Mouse (Mus musculus): ENCODE data around the gene Cyp19a1. TPM values are rescaled to one million over a fixed set of nuclear protein-coding genes. Genes with fewer than 3 reads are reported as not detected.

The Cyp19a1 gene
- polyA plus RNA-seq, 1 experiment: not detected

GRCm38 (mm10) chr9:54182484-54182883 is 85.4 kb downstream of the Cyp19a1 start:
- Histone ChIP-seq H3K27ac (ENCODE audit: insufficient read depth, low read length) (no peak overlapping the region), H3K4me1 (ENCODE audit: control insufficient read depth, insufficient read depth, low read length) (no peaks in the 10 kb centered on the region), H3K4me3 (ENCODE audit: insufficient read depth, low read length) (no peak overlapping the region)
- no peak for TF ChIP-seq POLR2A (IDR thresholded peaks at IDR 0.05; ENCODE audit: extremely low read depth, insufficient read depth, low read length)
- TF ChIP-seq CTCF (IDR thresholded peaks at IDR 0.05; ENCODE audit: extremely low read depth, insufficient read depth, low read length): no peak

GRCm38 (mm10) chr9:54181330-54181729 is 86.6 kb downstream of the Cyp19a1 start:
- TF ChIP-seq POLR2A (IDR thresholded peaks at IDR 0.05; ENCODE audit: extremely low read depth, insufficient read depth, low read length): no peak
- peak; percentile 63; the same call in 1 of the 2 replicates for TF ChIP-seq CTCF (IDR thresholded peaks at IDR 0.05; ENCODE audit: extremely low read depth, insufficient read depth, low read length)

GRCm38 (mm10) chr9:54180216-54180615 is 87.7 kb downstream of the Cyp19a1 start:
- Histone ChIP-seq H3K27ac (ENCODE audit: insufficient read depth, low read length) (no peak overlapping the region), H3K4me3 (ENCODE audit: insufficient read depth, low read length) (no peak overlapping the region), H3K4me1 (ENCODE audit: control insufficient read depth, insufficient read depth, low read length) (no peaks in the 10 kb centered on the region)
- TF ChIP-seq CTCF (IDR thresholded peaks at IDR 0.05; ENCODE audit: extremely low read depth, insufficient read depth, low read length): no peak
- TF ChIP-seq POLR2A (IDR thresholded peaks at IDR 0.05; ENCODE audit: extremely low read depth, insufficient read depth, low read length): no peak

More at GRCm38 (mm10) chr9:54181330-54181729, 86.6 kb downstream of the Cyp19a1 start:
- Histone ChIP-seq H3K4me1 (ENCODE audit: control insufficient read depth, insufficient read depth, low read length) (no peaks in the 10 kb centered on the region), H3K27ac (ENCODE audit: insufficient read depth, low read length) (no peak overlapping the region), H3K4me3 (ENCODE audit: insufficient read depth, low read length) (no peak overlapping the region)

GRCm38 (mm10) chr9:54169489-54169888 is 98.4 kb downstream of the Cyp19a1 start:
- Histone ChIP-seq H3K4me1 (ENCODE audit: control insufficient read depth, insufficient read depth, low read length) (no peaks in the 10 kb centered on the region), H3K4me3 (ENCODE audit: insufficient read depth, low read length) (no peak overlapping the region), H3K27ac (ENCODE audit: insufficient read depth, low read length) (no peak overlapping the region)
- TF ChIP-seq POLR2A (IDR thresholded peaks at IDR 0.05; ENCODE audit: extremely low read depth, insufficient read depth, low read length): no peak
- peak; percentile 90 for TF ChIP-seq CTCF (IDR thresholded peaks at IDR 0.05; ENCODE audit: extremely low read depth, insufficient read depth, low read length)

- TF ChIP-seq CTCF (IDR thresholded peaks at IDR 0.05; ENCODE audit: extremely low read depth, insufficient read depth, low read length) (no peak), POLR2A (IDR thresholded peaks at IDR 0.05; ENCODE audit: extremely low read depth, insufficient read depth, low read length) (no peak)
- Histone ChIP-seq H3K4me3 (ENCODE audit: insufficient read depth, low read length) (no peak overlapping the region), H3K4me1 (ENCODE audit: control insufficient read depth, insufficient read depth, low read length) (no peaks in the 10 kb centered on the region), H3K27ac (ENCODE audit: insufficient read depth, low read length) (no peak overlapping the region)
Observed at GRCm38 (mm10) chr9:54168425-54168824, 99.5 kb downstream of the Cyp19a1 start.

- H3K4me1 ChIP-seq (ENCODE audit: control insufficient read depth, insufficient read depth, low read length): no peaks in the 10 kb centered on the region
- TF ChIP-seq POLR2A (IDR thresholded peaks at IDR 0.05; ENCODE audit: extremely low read depth, insufficient read depth, low read length) (no peak), CTCF (IDR thresholded peaks at IDR 0.05; ENCODE audit: extremely low read depth, insufficient read depth, low read length) (no peak)
- no peak overlapping the region for H3K27ac ChIP-seq (ENCODE audit: insufficient read depth, low read length)
- no peak overlapping the region for H3K4me3 ChIP-seq (ENCODE audit: insufficient read depth, low read length)
Observed at GRCm38 (mm10) chr9:54163117-54163516, 104.8 kb downstream of the Cyp19a1 start.

- Histone ChIP-seq H3K4me1 (ENCODE audit: control insufficient read depth, insufficient read depth, low read length) (no peaks in the 10 kb centered on the region), H3K4me3 (ENCODE audit: insufficient read depth, low read length) (no peak overlapping the region), H3K27ac (ENCODE audit: insufficient read depth, low read length) (no peak overlapping the region)
- TF ChIP-seq POLR2A (IDR thresholded peaks at IDR 0.05; ENCODE audit: extremely low read depth, insufficient read depth, low read length): no peak
- no peak for TF ChIP-seq CTCF (IDR thresholded peaks at IDR 0.05; ENCODE audit: extremely low read depth, insufficient read depth, low read length)
Observed at GRCm38 (mm10) chr9:54153679-54154078, 114.2 kb downstream of the Cyp19a1 start.

GRCm38 (mm10) chr9:54139191-54139590 is 128.7 kb downstream of the Cyp19a1 start:
- Histone ChIP-seq H3K4me3 (ENCODE audit: insufficient read depth, low read length) (no peak overlapping the region), H3K4me1 (ENCODE audit: control insufficient read depth, insufficient read depth, low read length) (no peaks in the 10 kb centered on the region), H3K27ac (ENCODE audit: insufficient read depth, low read length) (no peak overlapping the region)
- no peak for TF ChIP-seq POLR2A (IDR thresholded peaks at IDR 0.05; ENCODE audit: extremely low read depth, insufficient read depth, low read length)
- no peak for TF ChIP-seq CTCF (IDR thresholded peaks at IDR 0.05; ENCODE audit: extremely low read depth, insufficient read depth, low read length)

Other genes with a start within 250 kb of the Cyp19a1 start
- gene Tnfaip8l3, start 199.7 kb downstream of the Cyp19a1 start, polyA plus RNA-seq (2012; rRNA removed): 3.6 and 3.7 TPM in 2 replicates
- gene Gldn, start 18.4 kb upstream of the Cyp19a1 start, polyA plus RNA-seq (2012; rRNA removed): 0.48 and 0.78 TPM in 2 replicates
- gene Dmxl2, start 233.5 kb upstream of the Cyp19a1 start, polyA plus RNA-seq (2012; rRNA removed): 92.3 and 99.4 TPM in 2 replicates

All from cortical plate, adult 2 months (tissue).